Mouse (Mus musculus) cerebellum, adult 8-10 months (tissue): ENCODE results near the gene Dgat2.

ENCODE experiments used
- DNase-seq: peaks from one replicate; pipeline ENCODE4 v3.0.0; 2022

Gene Dgat2

GRCm38 (mm10) chr7:99182432-99183172, at the start of gene Dgat2:
TSS of gene Dgat2 (minus strand) at chr7:99182719.
- DNase-seq, result peak; percentile 96

DNA sequence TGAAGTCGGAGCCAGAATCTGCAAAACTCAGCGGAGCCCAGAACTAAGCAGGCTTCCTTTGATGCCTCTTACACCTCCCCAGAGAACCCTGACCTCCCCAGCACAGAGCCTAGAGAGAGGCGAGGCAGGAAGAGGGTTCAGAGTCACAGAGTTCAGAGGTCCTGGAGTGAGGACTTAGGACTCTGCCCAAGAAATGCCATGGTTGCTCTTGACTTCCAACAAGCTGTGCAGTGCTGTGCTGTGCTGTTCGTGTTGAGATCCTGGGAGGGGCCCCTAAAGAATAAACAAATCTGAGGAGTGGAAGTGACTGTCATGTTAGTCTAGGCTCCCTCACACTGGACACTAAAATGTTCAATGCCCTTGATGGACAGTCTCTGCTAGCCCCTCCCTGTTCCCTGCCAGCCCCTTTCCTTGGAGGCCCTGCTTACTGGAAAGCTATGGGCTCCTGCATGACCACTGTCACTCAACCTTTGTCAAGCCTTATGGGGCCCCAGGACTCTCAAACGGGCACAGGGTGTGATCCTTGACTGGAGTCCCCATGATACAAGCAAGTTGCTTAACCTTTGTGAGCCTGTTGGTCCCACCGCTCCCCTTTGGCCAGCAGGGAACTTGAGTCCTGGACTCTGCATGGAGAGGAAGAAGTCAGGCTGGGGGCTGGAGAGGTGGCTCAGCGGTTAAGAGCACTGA, 47.7 kb upstream of the Dgat2 start:
- no peak for DNase-seq

DNA sequence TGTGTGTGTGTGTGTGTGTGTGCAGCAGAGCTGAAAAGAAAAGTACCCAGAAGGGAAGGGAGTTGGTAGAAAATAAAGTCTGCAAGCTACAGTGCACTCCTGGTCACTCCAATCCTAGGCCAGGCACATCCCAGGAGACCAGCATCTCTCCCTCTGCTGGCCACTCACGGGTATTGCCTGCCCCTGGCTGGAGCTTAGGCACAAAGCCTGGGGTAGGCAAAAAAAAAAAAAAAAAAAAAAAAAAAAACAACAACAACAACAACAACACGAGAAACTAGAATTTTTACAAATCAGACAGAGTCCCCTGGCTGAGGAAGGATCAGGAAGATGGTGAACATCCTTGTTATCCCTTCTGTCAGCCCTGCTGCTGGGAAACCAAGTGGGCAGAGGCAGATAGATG, 46.9 kb upstream of the Dgat2 start:
- no peak for DNase-seq

DNA sequence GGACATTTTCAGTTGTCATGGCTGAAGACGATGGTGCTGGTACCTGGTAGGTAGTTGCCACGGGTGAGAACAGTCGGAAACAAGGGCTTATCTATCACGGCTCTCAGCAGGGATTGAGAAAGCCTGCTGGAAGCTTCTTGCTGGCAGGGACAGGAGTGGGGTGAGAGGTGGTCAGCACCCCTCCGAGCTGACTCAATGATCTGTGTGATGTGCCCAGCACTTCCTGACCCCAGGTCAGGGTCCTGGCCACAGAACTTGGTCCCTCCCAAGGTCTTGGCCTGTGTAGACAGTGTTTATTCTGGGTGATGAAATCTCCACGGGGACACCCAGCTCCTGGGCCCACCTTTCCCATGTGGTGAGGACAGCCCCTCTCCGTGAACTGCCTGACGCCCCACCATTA, 46.3 kb upstream of the Dgat2 start:
- no peak for DNase-seq

DNA sequence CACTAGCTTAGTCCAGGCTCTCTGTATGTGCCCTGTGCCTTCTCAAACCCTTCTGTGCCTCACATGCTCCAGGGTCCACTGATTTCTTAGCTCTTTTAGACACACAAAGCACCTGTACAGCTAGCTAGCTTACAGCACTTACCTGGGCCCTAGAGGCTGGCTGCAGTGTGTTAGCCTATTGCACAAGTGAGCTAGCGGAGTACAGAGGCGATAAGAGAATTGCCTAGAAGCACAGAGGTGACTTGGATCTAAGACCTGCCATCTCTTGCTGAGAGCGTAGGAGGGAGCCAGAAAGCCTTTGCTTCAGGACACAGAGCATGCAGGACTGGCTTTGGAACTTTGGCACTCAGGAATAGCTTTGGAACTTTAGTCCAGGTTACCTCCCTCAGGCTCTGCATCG, 44.7 kb upstream of the Dgat2 start:
- no peak for DNase-seq

DNA sequence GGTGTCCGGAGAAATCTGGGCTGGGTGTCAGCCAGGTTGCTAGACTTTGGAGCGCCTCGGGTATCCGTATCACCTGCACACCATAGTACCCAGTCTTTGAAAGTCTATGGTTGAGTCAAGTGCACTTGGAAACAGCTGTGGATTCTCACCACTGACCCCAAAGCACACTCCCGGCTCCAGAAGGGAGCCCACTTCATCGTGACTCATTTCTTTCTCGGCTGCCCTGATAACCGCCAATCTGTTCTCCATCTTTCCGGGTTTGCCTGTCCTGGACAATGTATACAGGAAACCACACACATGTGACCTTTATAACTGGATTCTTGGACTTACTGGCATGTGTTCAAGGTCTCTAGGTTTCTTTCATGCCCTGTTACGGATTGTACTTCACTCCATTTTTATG, 44.1 kb upstream of the Dgat2 start:
- DNase-seq, result no peak

- no peak for DNase-seq
Measured at GRCm38 (mm10) chr7:99225421-99225820, 42.9 kb upstream of the Dgat2 start.

GRCm38 (mm10) chr7:99224648-99225190, 42.2 kb upstream of the Dgat2 start:
- no peak for DNase-seq

GRCm38 (mm10) chr7:99224225-99224624, 41.7 kb upstream of the Dgat2 start:
- no peak for DNase-seq

- no peak for DNase-seq
Measured at GRCm38 (mm10) chr7:99217338-99218074, 35.0 kb upstream of the Dgat2 start.

- no peak for DNase-seq
Measured at GRCm38 (mm10) chr7:99215347-99215855, 32.9 kb upstream of the Dgat2 start.

GRCm38 (mm10) chr7:99214621-99215185, 32.2 kb upstream of the Dgat2 start:
- DNase-seq, result no peak

GRCm38 (mm10) chr7:99213686-99214085, 31.2 kb upstream of the Dgat2 start:
- no peak for DNase-seq

GRCm38 (mm10) chr7:99213056-99213455, 30.5 kb upstream of the Dgat2 start:
- no peak for DNase-seq

- no peak for DNase-seq
Measured at GRCm38 (mm10) chr7:99208704-99209103, 26.2 kb upstream of the Dgat2 start.

DNA sequence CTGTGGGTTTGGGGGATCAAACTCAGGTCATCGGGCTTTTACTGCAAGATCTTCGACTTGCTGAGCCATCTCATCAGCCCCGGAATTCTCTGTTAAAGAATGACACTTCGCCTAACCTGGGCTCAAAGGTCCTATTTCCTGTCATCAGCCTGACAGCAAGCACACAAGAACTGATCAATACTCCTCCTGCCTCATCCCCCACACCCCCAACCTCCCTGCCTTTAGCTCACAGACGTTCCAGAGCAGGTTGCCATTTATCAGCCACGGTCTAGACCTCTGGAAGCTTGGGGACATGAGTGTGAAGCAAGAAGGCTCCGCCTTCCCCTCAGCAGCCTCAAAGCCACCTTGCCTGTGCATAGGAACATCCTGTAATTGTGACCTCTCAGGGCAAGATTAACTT, 23.8 kb upstream of the Dgat2 start:
- DNase-seq, result no peak

DNA sequence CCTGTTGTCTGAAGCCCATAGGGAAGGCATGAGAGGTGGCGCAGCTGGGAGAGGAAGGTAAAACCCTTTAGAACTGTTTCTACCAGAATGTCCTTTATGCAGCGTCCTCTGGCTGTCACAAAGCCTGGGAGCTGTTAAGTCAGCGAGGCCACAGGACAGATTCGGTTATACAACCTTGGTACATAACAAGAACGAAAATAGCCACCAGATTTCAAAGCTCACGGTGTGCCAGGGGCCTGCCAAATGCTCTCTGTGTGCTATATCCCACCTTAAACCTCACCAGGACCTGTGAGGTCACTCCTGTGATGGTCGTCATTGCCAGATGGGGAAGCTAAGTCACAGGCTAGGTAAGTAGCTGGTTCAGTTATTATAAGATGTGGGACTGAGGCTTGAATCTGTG, 19.6 kb upstream of the Dgat2 start:
- DNase-seq, result no peak

GRCm38 (mm10) chr7:99200290-99200689, 17.8 kb upstream of the Dgat2 start:
- DNase-seq, result no peak

DNA sequence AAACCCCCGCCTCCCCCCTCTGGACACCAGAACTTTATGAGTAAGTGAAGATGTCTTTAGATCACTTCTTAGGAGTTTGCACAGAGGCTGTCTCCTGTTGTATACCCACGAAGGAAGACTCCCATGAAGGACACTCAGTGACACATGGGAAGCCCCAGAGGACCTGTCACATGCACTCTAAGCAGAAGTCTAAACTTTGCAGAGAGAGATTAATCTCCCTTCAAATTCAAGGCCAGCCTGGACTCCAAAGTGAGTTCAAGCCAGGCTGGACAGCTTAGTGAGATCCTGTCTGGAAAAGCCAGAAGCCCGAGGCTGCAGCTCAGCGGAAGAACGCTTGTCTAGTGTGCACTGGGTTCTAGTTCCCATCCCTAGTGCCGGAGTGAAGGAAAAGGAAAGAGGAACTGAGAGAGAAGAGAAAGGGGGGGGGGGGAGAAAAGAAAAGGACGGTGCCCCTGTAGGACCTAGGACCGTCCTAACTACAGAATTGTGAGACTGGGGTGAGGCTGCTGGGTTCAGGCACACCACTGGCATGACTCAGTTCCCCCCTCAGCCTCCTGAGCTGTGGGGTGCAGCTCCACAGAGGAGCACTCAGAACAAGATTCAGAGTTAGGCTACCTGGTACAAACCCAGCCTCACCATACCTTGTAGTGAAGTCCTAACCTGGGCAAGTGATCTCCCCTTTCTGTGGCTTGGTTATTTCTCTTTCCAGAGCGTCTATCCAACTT, 17.1 kb upstream of the Dgat2 start:
- DNase-seq, result no peak

DNA sequence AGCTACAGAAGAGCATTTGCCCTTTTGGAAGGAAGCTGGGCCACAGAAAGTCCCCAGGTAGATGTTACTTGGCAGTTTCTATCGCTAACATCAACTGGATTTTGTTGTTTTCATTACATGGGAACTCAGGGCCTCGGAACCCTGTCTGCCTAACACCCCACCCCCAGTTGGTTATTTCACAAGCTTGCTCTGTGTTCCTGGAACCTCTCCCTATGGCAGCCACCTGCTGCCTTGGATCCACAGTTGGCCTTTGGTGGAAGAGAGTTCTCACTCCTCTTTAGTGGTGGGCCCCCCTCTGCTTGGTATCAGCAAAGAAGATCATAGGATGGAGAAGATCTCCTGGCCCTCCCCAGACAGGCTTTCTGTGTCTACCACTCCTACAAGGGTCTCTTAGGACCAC, 16.3 kb upstream of the Dgat2 start:
- no peak for DNase-seq

DNA sequence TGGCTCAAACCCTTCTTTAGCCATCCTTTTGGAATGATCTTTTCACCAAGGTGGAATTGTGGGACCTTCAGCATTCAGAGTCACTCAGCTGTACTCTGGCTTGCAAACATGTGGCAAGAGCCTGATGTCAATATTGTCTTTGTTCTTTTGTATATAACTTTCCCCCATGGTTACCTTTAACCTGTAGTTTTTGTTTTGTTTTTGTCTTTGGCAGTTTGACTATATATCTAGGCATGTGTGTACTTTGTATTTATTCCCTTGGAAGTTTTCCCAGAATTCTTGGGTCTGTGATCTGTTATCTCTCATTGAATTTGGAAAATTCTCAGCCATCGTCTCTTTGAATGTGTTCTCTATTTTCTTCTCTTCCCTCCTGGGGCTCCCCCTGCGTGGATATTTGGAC, 12.0 kb upstream of the Dgat2 start:
- no peak for DNase-seq

GRCm38 (mm10) chr7:99193926-99194325, 11.4 kb upstream of the Dgat2 start:
- no peak for DNase-seq
